Mouse (Mus musculus): ENCODE results near the gene Shkbp1.

Shkbp1 gene

DNA sequence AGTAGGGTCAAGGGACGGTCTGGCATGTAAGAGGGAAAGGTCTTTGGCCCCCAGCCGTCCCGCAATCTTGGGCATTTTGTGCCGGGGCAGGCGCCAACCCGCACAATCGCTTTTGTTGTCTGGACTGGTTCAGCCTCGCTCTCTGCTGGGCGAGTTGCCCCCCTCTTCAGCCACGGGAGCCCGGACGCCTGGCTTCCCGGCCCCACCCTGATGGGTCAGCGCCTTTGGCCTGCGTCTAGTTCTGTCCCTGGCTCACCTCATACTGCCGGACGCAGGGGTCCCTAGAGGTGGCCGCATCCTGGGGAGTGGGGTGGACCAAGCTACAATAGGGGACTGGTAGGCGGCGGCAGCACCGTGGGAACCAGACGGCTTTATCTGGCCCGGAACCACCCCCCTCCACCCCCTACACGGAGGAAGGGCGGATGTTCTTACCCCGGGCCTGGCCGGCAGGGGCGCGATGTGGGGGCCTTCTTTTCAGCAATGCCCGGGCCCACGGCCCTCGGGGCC is 21.4 kb downstream of the Shkbp1 start:
- peak; percentile 46 to 77 for DNase-seq (ENCODE audit: inconsistent age in 2 of 2, low spot score in 1 of 2)

- DNase-seq (ENCODE audit: inconsistent age in 2 of 2, low spot score in 1 of 2), result peak; percentile 35 to 66
These were observed 22.4 kb downstream of the Shkbp1 start for GRCm38 (mm10) chr7:27333316-27333941.

- peak; percentile 87 to 96 for DNase-seq (ENCODE audit: inconsistent age in 2 of 2, low spot score in 1 of 2)
These were observed 23.2 kb downstream of the Shkbp1 start for GRCm38 (mm10) chr7:27332353-27333199.

DNA sequence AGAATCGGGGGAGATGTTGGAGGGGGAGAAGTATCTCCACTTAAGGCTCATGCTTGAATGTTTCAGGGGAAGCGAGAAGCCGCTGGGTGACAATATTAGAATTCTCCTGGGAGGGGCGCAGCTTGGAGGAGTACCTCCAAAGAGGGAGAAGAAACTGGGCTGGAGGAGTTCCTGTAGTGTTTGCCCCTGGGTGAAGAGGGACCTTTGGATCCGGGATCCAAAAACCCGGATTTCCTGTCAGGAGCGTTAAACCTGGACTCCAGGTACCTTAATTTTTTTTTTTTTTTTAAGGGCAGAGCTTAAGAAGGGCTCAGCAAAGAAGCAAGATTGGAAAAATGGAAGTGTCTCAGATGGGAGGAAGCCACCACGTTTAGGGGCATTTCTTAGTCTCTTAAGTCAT is 24.0 kb downstream of the Shkbp1 start:
- DNase-seq (ENCODE audit: inconsistent age in 2 of 2, low spot score in 1 of 2), result no peak

DNA sequence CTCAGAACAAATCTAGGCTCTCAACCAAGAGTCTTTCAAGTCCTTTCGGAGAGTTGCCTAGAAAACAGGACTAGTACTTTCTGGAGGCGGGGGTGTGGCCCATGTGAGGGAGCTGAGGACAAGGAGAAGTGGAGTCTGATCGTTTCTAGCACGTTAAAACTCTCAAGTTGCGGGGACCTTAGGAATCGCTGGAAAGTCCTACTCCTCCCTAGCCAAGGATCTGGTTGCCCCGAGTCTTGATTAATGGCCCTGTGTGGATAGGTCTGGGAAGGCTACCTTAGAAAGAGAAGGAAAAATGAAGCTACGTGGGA is 24.3 kb downstream of the Shkbp1 start:
- peak in 1 of 2 experiments; percentile 73 for DNase-seq (ENCODE audit: inconsistent age in 2 of 2, low spot score in 1 of 2)

- peak; percentile 93 to 97 for DNase-seq (ENCODE audit: inconsistent age in 2 of 2, low spot score in 1 of 2)
These were observed 24.9 kb downstream of the Shkbp1 start for GRCm38 (mm10) chr7:27330709-27331540.

DNA sequence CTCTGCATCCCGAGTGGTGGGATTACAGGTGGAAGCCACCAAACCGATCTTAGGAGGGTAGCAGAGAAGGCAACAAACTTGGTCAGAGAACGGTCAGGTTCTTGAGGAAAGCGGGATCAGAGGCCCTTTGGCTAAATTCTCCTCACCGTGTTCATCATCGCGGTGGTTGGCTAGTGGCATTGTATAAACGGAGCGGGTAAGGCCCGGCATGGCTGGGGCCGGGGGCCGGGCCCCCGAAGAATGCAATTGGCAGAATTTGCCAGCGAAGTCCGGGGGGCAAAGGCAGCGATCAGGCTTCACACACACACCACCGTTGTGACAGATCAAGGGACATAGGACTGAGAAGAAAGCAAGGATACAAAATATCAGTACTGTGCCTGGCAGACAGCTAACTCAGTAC is 25.8 kb downstream of the Shkbp1 start:
- peak in 1 of 2 experiments; percentile 42 for DNase-seq (ENCODE audit: inconsistent age in 2 of 2, low spot score in 1 of 2)

DNA sequence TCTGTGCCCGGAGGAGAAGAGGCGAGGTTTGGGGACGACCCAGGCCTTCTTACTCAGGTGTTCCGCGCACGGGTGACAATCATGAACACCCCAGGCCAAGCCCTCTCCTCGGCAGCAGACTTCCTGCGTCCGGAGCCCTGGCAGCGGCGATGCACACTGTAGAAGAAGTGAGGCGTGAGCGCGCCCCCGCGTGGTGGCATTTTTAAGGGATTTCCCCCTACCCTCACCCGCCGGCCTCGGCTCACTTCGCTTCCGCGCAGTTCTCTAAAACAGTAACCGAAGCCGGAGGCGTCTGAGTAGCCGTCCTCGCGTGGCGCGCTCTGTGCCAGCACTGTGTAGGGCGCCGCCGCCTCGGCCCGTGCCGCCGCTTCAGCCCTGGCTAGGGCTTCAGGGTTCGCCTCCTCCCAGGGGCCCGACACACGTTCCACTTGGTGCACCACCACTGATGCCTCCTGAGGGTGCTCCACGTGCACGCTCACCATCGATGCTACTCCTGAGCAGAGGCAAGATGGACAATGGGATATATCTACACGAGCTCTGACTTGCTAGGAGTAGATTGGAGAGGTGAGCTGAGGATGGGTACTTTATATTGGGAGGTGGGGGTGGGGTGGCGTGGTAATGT is 26.4 kb downstream of the Shkbp1 start:
- DNase-seq (ENCODE audit: inconsistent age in 2 of 2, low spot score in 1 of 2), result peak; percentile 82 to 94

DNA sequence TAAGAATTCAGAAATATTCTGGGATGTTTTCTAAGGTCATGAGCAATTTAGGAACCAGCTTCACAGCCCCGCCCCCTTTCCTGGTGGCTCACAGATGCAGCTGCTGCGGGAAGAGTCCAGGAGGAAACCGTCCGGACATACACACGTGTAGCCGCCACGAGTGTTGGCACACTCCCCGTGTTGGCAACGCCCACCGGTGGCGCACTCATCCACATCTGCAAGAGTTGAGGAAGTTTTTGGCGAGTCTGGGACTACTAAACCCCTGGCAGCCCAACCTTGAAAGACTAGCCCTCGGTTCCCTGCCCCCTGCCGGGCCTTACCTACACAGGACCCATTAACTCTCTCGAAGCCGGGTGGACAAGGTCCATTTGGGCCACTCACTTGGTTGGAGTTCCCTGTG is 27.2 kb downstream of the Shkbp1 start:
- peak; percentile 45 to 63 for DNase-seq (ENCODE audit: inconsistent age in 2 of 2, low spot score in 1 of 2)

DNA sequence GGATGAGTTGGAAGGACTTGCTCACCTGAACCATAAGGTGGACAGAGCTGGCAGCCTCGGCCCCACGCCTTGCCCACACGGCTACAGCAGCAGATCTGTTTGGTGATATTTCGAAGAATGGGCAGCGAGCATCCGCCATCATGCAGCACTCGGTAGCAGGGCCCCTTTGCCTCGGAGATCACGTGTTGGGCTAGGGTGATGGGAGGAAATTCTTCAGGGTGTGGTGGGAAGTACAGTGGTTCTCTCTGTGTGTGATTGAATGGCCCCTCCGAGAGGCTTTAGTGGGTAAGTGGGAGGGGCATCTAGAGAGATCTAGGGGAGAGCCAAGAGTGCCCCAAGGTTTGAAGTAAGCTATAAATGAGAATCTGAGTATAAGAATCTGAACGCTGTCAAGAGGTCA is 27.7 kb downstream of the Shkbp1 start:
- DNase-seq (ENCODE audit: inconsistent age in 2 of 2, low spot score in 1 of 2), result peak in 1 of 2 experiments; percentile 30

- no peak for DNase-seq (ENCODE audit: inconsistent age in 2 of 2, low spot score in 1 of 2)
These were observed 28.3 kb downstream of the Shkbp1 start for GRCm38 (mm10) chr7:27327500-27327899.

DNA sequence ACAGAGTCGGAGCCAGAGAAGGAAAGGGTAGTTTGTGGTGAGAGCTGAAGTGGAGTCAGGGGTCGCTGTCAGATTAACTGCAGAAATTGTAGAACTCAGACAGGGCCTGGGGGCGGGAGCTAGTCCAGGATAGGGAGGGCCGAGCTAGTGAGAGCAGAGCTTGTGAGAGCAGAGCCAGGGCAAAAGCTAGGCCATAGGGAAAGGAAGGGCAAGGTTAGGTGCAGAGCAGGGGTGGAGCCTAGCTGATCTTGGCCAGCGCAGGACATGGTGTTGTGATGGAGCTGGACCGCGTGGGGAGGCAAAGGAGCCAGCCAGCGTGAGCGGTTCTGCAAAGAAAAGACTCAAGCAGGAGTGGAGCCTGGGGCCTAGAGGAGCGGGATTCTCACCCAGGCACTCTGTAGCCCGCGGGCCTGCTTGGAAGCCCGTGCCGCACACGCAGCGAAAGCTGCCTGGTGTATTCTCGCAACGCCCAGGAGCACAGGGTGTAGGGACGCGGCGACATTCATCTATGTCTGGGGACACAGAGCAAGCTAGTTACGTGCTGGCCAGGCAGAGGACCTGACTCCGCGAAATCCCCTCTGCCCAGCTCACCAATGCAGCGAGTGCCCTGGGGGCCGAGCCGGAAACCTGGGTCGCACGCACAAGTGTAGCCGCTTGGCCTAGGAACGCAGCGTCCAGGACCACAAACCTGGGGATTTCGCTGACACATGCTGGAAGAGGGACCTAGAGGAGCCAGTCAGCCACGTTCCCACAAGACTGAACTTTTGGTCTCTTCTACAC is 29.5 kb downstream of the Shkbp1 start:
- DNase-seq (ENCODE audit: inconsistent age in 2 of 2, low spot score in 1 of 2), result peak; percentile 44 to 69

- peak; percentile 82 to 90 for DNase-seq (ENCODE audit: inconsistent age in 2 of 2, low spot score in 1 of 2)
These were observed 30.1 kb downstream of the Shkbp1 start for GRCm38 (mm10) chr7:27325697-27326096.

- DNase-seq (ENCODE audit: inconsistent age in 2 of 2, low spot score in 1 of 2), result no peak
These were observed 30.9 kb downstream of the Shkbp1 start for GRCm38 (mm10) chr7:27324928-27325327.

- no peak for DNase-seq (ENCODE audit: inconsistent age in 2 of 2, low spot score in 1 of 2)
These were observed 31.7 kb downstream of the Shkbp1 start for GRCm38 (mm10) chr7:27324161-27324560.

DNA sequence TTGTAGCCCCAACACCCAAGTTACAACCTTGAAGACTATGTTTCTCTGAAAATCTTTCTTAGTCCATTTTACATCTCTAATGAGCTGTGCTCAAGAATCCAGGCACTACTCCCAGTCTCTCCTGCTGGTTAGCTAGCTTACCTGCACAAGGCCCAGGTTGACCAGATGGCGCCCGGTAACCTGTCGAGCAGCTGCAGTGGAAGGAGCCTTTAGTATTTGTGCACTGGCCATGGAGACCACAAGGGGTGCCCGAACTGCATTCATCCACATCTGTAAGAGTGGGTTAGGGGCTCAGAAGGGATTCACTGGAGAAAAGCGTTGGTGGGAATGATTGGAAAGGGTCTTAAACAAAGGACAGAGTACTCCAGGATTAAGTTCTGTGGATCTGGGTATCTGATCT is 32.8 kb downstream of the Shkbp1 start:
- DNase-seq (ENCODE audit: inconsistent age in 2 of 2, low spot score in 1 of 2), result no peak

- DNase-seq (ENCODE audit: inconsistent age in 2 of 2, low spot score in 1 of 2), result peak in 1 of 2 experiments; percentile 31
These were observed 33.5 kb downstream of the Shkbp1 start for GRCm38 (mm10) chr7:27322291-27322690.

- no peak for DNase-seq (ENCODE audit: inconsistent age in 2 of 2, low spot score in 1 of 2)
These were observed 36.4 kb downstream of the Shkbp1 start for GRCm38 (mm10) chr7:27319411-27319810.

GRCm38 (mm10) chr7:27315958-27316357 is 39.9 kb downstream of the Shkbp1 start:
- DNase-seq (ENCODE audit: inconsistent age in 2 of 2, low spot score in 1 of 2), result peak in 1 of 2 experiments; percentile 26

DNA sequence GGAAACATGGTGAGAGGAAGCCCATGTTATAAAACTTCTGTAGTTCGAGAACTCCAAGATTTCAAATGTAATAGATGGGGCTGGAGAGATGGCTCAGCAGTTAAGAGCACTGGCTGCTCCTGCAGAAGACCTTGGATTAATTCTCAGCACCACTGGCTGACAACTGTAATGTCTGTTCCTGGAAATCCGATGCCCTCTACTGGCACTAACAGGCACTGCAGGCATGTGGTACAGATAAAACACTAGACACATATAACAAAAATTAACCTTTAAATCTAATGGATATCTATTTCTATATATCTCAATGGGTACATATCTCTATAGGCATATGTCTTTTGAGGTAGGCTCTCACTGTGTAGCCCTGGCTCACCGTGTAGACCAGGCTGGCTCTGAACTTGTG is 41.4 kb downstream of the Shkbp1 start:
- no peak for DNase-seq (ENCODE audit: inconsistent age in 2 of 2, low spot score in 1 of 2)
